Comparison of ENCODE assay signal across 1 mouse cellular context in the genomic region with DNA sequence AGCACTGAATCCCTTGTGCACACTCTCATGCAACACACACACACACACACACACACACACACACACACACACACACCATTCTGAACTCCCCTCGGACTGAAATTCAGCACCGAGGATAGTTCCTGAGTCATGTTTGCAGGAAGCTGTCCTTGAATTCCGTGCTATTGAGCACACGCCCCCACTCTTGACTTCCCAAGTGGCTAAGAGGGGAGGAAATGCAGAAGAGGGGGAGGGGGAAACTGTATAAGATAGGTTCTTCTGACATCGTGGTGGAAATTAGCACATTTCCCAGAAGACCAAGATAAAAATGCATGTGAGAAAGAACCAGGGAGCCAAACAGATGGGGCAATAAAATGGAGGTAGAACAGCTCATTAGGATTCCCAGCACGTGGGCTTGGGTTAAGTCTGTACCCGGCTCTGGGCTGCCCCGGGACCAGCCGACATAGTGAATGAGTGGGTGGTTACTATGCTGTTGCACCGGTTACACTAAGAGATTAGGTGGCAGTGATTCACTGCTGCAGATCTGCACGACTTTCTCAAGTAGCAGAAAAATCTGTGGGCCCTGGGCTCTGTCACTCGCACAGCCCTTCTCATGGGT.
TF ChIP-seq lines count a peak whose summit lies in the region.

No protein-coding gene starts in this region.

TF ChIP-seq in MEL, 35 proteins besides CTCF, POLR2A, EP300 and RAD21 (continued from another document):
- no peak for TF ChIP-seq MYC (IDR thresholded peaks at IDR 0.05; ENCODE audit: low read depth, low read length)
- no peak for TF ChIP-seq SMC3 (IDR thresholded peaks at IDR 0.05; ENCODE audit: low read depth, low read length)
TF ChIP-seq in MEL: peak in this region for 0.
